Mouse (Mus musculus): Measurements from ENCODE around the gene Tab1. TPM values are rescaled to one million over a fixed set of nuclear protein-coding genes. Genes with fewer than 3 reads are reported as not detected.

The Tab1 gene
- polyA plus RNA-seq, 2 experiments from 2014 or later: 10.7 to 14.5 TPM

GRCm38 (mm10) chr15:80208446-80208845 is 75.5 kb downstream of the Tab1 start:
- ATAC-seq: no peak

Other genes starting within 250 kb of the Tab1 start
- 100 to 1,000 TPM; 505 to 519 TPM for gene Apobec3, start 241.5 kb upstream of the Tab1 start, polyA plus RNA-seq (2017; shearing (Covaris generic))
- gene Cbx7, start 162.0 kb upstream of the Tab1 start, polyA plus RNA-seq (2017; shearing (Covaris generic)): 10 to 100 TPM; 21.9 to 30.3 TPM
- gene Pdgfb, start 118.2 kb upstream of the Tab1 start, polyA plus RNA-seq (2017; shearing (Covaris generic)): 1 to 10 TPM in 1 of 2 experiments, under 1 TPM in 1; 0.68 to 1.1 TPM
- gene Syngr1, start 41.8 kb upstream of the Tab1 start, polyA plus RNA-seq (2017; shearing (Covaris generic)): 1 to 10 TPM in 1 of 2 experiments, not detected in 1; 1.4 TPM
- gene Rpl3, start 41.3 kb upstream of the Tab1 start, polyA plus RNA-seq (2017; shearing (Covaris generic)): 1,000 to 10,000 TPM; 4,172 to 4,641 TPM
- gene Mgat3, start 40.6 kb downstream of the Tab1 start, polyA plus RNA-seq (2017; shearing (Covaris generic)): under 1 TPM in 1 of 2 experiments, not detected in 1; 0.13 TPM
- 10 to 100 TPM; 29.3 to 37.0 TPM for gene Mief1, start 100.9 kb downstream of the Tab1 start, polyA plus RNA-seq (2017; shearing (Covaris generic))
- gene AC140267.1, start 102.7 kb downstream of the Tab1 start, polyA plus RNA-seq (2017; shearing (Covaris generic)): not detected
- 10 to 100 TPM; 74.4 to 88.7 TPM for gene Atf4, start 122.1 kb downstream of the Tab1 start, polyA plus RNA-seq (2017; shearing (Covaris generic))
- 10 to 100 TPM; 18.9 to 21.6 TPM for gene Rps19bp1, start 131.2 kb downstream of the Tab1 start, polyA plus RNA-seq (2017; shearing (Covaris generic))
- under 1 TPM; 0.09 to 0.11 TPM for gene Cacna1i, start 154.1 kb downstream of the Tab1 start, polyA plus RNA-seq (2017; shearing (Covaris generic))

Data from activated CD4-positive, CD25-positive, alpha-beta regulatory T cell, adult 4 months (primary cell).